Mouse (Mus musculus): ENCODE measurements around the gene Ebf1. TPM values are rescaled to one million over a fixed set of nuclear protein-coding genes. Genes with fewer than 3 reads are reported as not detected.

Ebf1 gene
- polyA plus RNA-seq, 1 experiment from 2014 or later: 77.9 TPM

DNA sequence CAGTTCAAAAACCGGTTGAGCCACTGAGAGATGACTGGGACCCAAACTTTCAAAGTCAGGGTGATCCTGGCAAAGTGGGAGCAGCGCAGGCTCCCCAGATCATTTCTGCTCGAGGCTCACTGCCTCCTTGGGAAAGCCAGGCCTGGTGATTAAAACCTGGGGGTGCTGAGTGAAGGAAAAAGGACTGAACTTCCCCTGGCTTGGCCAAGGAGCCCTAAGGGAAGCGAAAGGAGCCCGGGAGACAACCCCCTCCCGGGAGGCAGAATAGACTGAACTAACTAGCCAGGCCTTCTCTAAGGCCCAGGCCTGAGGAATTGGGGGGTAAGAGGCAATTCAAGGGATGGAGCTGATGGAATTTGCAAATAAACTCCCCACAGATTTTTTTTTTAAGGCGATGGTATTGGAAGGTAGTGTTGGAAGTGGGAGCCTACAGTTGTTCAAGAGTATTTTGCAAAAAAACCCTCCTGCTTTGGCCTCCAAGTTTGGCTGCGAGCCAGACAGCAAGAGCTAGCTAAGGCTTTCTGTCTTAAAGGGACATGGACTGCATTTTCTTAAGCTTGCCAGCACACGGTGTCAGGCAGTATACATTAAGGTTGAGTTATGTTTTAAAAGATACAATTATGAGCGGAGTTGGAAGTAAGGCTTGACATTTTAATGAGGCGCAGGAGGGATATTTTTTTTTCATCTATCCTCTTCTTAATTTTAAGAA is 5.1 kb downstream of the Ebf1 start:
- Histone ChIP-seq H3K9me3 (no peaks in the 10 kb centered on the region), H3K4me3 (peak overlapping the region; percentile 72), H3K27ac (peak overlapping the region; percentile 71), H3K4me1 (replicated peaks) (peaks cover 43% of the 10 kb centered on the region), H3K36me3 (0 out of 2 replicates have a peak, but pooled peaks cover 10% of the 10 kb centered on the region), H3K27me3 (ENCODE audit: insufficient read depth, poor library complexity, severe bottlenecking) (peaks cover 45% of the 10 kb centered on the region)
- 20% methylated on average over 11 of the region's 11 CpGs for WGBS
- peak; percentile 36 for DNase-seq (ENCODE audit: low spot score)

DNA sequence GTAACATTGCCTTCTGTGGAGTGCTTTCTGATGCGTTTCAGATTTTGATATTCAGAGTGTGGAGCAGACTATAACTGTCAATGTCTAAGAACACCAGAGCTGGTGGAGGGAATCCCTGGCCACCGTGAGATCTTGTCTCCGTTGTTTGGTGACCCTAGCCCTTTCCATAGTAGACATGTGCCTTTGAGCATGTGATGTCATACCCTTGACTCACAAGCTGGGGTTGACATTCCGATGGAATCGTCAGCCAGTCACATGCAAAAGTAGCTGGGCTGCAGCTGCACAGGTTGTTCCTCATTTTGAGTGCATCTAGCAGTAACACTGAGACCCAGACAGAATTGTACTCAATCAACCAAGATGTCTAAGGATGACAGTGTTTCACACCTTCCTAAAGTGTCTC is 7.4 kb downstream of the Ebf1 start:
- H3K9me3 ChIP-seq: no peaks in the 10 kb centered on the region
- 0 out of 2 replicates have a peak, but pooled peaks cover 10% of the 10 kb centered on the region for H3K36me3 ChIP-seq
- 78% methylated on average over 5 of the region's 5 CpGs for WGBS
- H3K27ac ChIP-seq: no peak overlapping the region
- peaks cover 50% of the 10 kb centered on the region for H3K4me1 ChIP-seq (replicated peaks)
- no peak overlapping the region for H3K4me3 ChIP-seq
- H3K27me3 ChIP-seq (ENCODE audit: insufficient read depth, poor library complexity, severe bottlenecking): peaks cover 32% of the 10 kb centered on the region
- no peak for DNase-seq (ENCODE audit: low spot score)

GRCm38 (mm10) chr11:44626065-44626464 is 8.9 kb downstream of the Ebf1 start:
- Histone ChIP-seq H3K4me3 (no peak overlapping the region), H3K27ac (peak overlapping the region; percentile 10; the same call in 1 of the 2 replicates), H3K27me3 (ENCODE audit: insufficient read depth, poor library complexity, severe bottlenecking) (peaks cover 17% of the 10 kb centered on the region), H3K36me3 (0 out of 2 replicates have a peak, but pooled peaks cover 9% of the 10 kb centered on the region), H3K4me1 (replicated peaks) (peaks cover 39% of the 10 kb centered on the region), H3K9me3 (no peaks in the 10 kb centered on the region)
- no peak for DNase-seq (ENCODE audit: low spot score)
- WGBS: 86% methylated on average over 10 of the region's 10 CpGs

DNA sequence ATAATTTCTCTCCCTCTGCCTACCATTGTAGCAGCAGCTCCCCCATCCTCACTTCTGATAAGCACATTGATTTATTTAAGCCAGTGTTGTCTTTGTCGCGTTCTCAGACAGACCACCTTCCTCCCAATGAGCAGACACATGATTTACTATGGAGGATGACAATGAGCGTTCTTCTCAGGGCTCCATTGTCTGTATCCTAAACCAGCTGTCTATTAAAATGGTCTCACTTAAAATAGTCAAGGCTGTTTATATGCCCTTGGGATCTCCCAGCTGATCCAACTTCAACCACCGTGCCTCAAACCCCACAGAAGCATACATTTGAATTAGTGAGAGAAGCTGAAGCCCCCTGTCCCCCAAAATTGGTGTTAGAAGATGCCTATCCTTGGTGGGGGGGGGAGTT is 11.3 kb downstream of the Ebf1 start:
- peak overlapping the region; percentile 64 for H3K27ac ChIP-seq

DNA sequence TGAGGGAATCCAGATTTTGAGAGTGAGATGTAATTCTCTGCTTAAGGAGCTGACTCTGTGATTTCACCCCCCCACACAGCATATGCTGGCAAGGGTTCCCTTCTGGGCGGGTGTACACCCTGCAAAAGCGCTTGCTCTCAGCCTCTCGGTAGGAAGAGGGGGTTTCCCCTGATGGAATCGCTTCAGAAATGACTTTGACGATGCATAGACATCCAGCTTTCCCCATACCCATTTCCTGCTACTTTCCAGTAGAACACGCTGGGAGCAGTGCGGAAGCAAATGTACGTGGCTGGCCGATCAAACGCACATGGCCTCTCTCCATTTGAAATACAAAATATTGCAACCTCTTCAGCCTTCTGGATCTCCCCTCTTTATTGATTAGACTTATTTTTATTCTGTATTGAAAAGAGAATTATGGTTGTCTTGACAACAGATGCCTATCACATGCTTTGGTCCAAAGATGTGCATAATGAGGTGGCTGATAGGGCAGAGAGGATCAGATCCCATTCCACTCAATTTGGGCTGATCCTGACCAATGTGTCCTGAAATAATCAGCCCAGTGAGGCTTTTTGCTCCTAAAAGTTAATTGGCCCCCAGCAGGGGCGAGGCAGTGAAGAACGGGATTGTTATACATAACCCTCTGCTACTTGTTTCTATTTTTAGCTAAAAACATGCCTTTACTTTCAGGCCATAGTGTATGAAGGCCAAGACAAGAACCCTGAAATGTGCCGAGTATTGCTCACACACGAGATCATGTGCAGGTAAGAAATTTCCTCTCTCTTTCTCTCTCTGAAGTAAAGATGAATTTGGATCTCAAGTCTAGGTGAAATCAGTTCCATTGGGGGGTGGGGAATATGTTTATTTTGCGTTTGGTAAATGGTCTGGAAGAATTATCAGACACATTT is 15.2 kb downstream of the Ebf1 start:
- Histone ChIP-seq H3K9me3 (no peaks in the 10 kb centered on the region), H3K36me3 (peaks cover 14% of the 10 kb centered on the region; the same call in 1 of the 2 replicates), H3K4me1 (replicated peaks) (peaks cover 44% of the 10 kb centered on the region), H3K27me3 (ENCODE audit: insufficient read depth, poor library complexity, severe bottlenecking) (no peaks in the 10 kb centered on the region), H3K4me3 (no peak overlapping the region), H3K27ac (no peak overlapping the region)
- WGBS: 84% methylated on average over 15 of the region's 15 CpGs
- no peak for DNase-seq (ENCODE audit: low spot score)

More for the DNA sequence above, 11.3 kb downstream of the Ebf1 start:
- no peaks in the 10 kb centered on the region for H3K9me3 ChIP-seq
- peaks cover 38% of the 10 kb centered on the region for H3K4me1 ChIP-seq (replicated peaks)
- no peak overlapping the region for H3K4me3 ChIP-seq
- 64% methylated on average over 4 of the region's 4 CpGs for WGBS
- no peak for DNase-seq (ENCODE audit: low spot score)
- no peaks in the 10 kb centered on the region; the same call in 1 of the 2 replicates for H3K27me3 ChIP-seq (ENCODE audit: insufficient read depth, poor library complexity, severe bottlenecking)
- peaks cover 10% of the 10 kb centered on the region; the same call in 1 of the 2 replicates for H3K36me3 ChIP-seq

DNA sequence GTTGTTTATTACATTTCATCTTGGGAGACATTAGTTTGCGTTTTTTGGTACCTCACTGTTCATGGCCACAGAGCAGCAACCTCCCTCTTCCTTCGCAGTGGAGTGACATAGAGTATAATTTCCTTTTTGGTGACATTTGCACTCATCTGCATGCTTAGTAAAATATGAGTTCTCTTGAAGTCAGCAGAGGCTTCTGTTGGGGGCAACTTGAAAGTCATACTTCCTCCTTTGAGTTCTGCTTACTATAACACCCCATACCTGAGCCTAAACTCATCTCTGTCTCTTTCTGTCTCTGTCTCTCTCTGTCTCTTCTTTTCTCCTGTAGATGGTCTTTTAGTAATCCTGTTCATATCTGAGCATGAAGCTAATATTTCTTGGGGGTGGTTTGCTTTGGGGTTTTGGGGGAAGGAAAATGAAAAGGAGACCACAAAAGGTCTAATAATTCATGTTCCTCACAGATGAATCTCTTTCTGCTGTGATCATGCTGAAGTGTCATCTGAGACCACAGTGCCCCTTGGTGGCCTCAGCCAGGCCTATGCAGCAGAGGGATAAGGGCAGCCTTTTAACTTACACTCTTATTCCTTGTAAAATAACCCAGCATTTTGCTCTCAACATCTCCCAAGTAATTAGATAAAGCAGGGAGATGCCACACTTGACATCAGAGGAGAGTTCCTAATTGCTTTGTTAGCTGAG is 16.0 kb downstream of the Ebf1 start:
- 91% methylated on average over 2 of the region's 2 CpGs for WGBS
- no peak overlapping the region for H3K4me3 ChIP-seq
- H3K36me3 ChIP-seq: peaks cover 19% of the 10 kb centered on the region; the same call in 1 of the 2 replicates

GRCm38 (mm10) chr11:44634552-44635193 is 17.6 kb downstream of the Ebf1 start:
- WGBS: 74% methylated on average over 6 of the region's 6 CpGs

More for the DNA sequence above, 16.0 kb downstream of the Ebf1 start:
- Histone ChIP-seq H3K4me1 (replicated peaks) (peaks cover 41% of the 10 kb centered on the region), H3K27ac (no peak overlapping the region), H3K9me3 (no peaks in the 10 kb centered on the region), H3K27me3 (ENCODE audit: insufficient read depth, poor library complexity, severe bottlenecking) (no peaks in the 10 kb centered on the region)
- no peak for DNase-seq (ENCODE audit: low spot score)

GRCm38 (mm10) chr11:44636241-44636640 is 19.1 kb downstream of the Ebf1 start:
- DNase-seq (ENCODE audit: low spot score): no peak
- Histone ChIP-seq H3K4me1 (replicated peaks) (peaks cover 26% of the 10 kb centered on the region), H3K27ac (no peak overlapping the region), H3K9me3 (no peaks in the 10 kb centered on the region), H3K27me3 (ENCODE audit: insufficient read depth, poor library complexity, severe bottlenecking) (no peaks in the 10 kb centered on the region), H3K36me3 (peaks cover 19% of the 10 kb centered on the region; the same call in 1 of the 2 replicates), H3K4me3 (no peak overlapping the region)
- WGBS: 87% methylated on average over 1 of the region's 1 CpGs

More at GRCm38 (mm10) chr11:44634552-44635193, 17.6 kb downstream of the Ebf1 start:
- H3K9me3 ChIP-seq: no peaks in the 10 kb centered on the region
- peaks cover 30% of the 10 kb centered on the region for H3K4me1 ChIP-seq (replicated peaks)
- DNase-seq (ENCODE audit: low spot score): no peak
- H3K4me3 ChIP-seq: no peak overlapping the region
- H3K36me3 ChIP-seq: peaks cover 19% of the 10 kb centered on the region; the same call in 1 of the 2 replicates
- peak overlapping the region; percentile 29; the same call in 1 of the 2 replicates for H3K27ac ChIP-seq
- no peaks in the 10 kb centered on the region for H3K27me3 ChIP-seq (ENCODE audit: insufficient read depth, poor library complexity, severe bottlenecking)

- no peak for DNase-seq (ENCODE audit: low spot score)
- WGBS: 83% methylated on average over 4 of the region's 4 CpGs
Observed at GRCm38 (mm10) chr11:44638193-44638754, 21.2 kb downstream of the Ebf1 start.

GRCm38 (mm10) chr11:44641496-44641895 is 24.4 kb downstream of the Ebf1 start:
- H3K4me3 ChIP-seq: no peak overlapping the region
- no peak for DNase-seq (ENCODE audit: low spot score)
- peaks cover 12% of the 10 kb centered on the region for H3K36me3 ChIP-seq
- H3K27ac ChIP-seq: no peak overlapping the region
- no peaks in the 10 kb centered on the region for H3K9me3 ChIP-seq
- H3K4me1 ChIP-seq (replicated peaks): peaks cover 10% of the 10 kb centered on the region; the same call in 1 of the 2 replicates
- 76% methylated on average over 2 of the region's 2 CpGs for WGBS
- H3K27me3 ChIP-seq (ENCODE audit: insufficient read depth, poor library complexity, severe bottlenecking): no peaks in the 10 kb centered on the region

More at GRCm38 (mm10) chr11:44638193-44638754, 21.2 kb downstream of the Ebf1 start:
- no peak overlapping the region for H3K27ac ChIP-seq
- H3K36me3 ChIP-seq: peaks cover 16% of the 10 kb centered on the region
- H3K9me3 ChIP-seq: no peaks in the 10 kb centered on the region
- no peak overlapping the region for H3K4me3 ChIP-seq
- H3K4me1 ChIP-seq (replicated peaks): peaks cover 20% of the 10 kb centered on the region
- no peaks in the 10 kb centered on the region for H3K27me3 ChIP-seq (ENCODE audit: insufficient read depth, poor library complexity, severe bottlenecking)

- no peaks in the 10 kb centered on the region for H3K27me3 ChIP-seq (ENCODE audit: insufficient read depth, poor library complexity, severe bottlenecking)
- DNase-seq (ENCODE audit: low spot score): no peak
- 41% methylated on average over 8 of the region's 8 CpGs for WGBS
Observed at GRCm38 (mm10) chr11:44654340-44655019, 37.4 kb downstream of the Ebf1 start.

More at GRCm38 (mm10) chr11:44654340-44655019, 37.4 kb downstream of the Ebf1 start:
- Histone ChIP-seq H3K27ac (peak overlapping the region; percentile 80), H3K36me3 (no peaks in the 10 kb centered on the region), H3K4me3 (no peak overlapping the region), H3K9me3 (no peaks in the 10 kb centered on the region), H3K4me1 (replicated peaks) (peaks cover 55% of the 10 kb centered on the region)

Data from hindbrain, embryonic 10.5 days (tissue).